Mouse (Mus musculus): ENCODE results near the gene Tspan1.
A peak's percentile ranks its signal among the peaks of the same experiment; 100 is the strongest.

Gene Tspan1

GRCm38 (mm10) chr4:116125803-116126386, 41.5 kb downstream of the Tspan1 start:
- no peak for DNase-seq (ENCODE audit: low spot score)

DNA sequence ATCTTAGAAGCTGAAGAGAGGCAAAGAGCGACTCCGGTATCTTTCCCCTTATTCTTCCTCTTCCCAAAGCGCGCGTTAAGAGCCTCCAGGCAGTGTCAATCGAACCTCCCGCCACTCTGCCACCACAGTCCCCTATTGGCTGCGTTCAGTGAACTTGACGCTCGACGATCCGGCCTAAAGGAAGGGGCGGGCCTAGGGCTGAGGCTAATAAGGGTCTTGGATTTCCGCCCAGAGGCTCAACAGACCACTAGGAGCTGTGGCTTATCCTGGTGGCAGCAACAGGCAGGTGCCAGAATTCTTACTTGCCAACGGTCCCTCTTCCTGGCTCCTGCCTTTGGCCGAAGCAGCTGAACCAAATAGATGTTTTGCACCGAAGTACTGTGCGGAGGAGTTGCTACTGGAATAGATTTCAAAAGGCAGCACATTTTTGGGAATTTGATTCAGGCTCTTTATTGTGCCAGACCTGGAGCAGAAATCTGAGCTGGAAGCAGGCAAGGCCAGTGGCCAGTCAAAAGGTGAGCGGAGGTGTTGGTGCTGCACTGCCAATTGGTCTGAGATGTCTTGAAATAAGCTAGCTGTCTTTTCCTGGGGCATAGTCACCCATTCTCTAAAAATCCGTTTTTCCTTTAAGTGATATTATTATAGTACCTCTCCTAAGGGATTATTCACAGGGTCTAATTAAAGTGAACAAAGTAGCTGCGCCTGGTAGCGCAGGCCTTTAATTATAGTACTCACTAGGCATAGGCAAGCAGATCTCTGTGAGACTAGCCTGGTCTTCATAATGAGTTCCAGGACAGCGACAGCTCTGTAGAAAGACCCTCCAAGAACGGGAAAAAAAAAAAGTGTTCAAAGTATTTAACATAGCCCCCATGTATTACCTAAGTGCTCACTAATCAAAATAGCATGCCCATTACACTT, 43.5 kb downstream of the Tspan1 start, which contains the start of the genes Rad54l and Pomgnt1:
TSS of gene Rad54l (minus strand) at position 89 of the 918 bp plus-strand sequence.
TSS of gene Pomgnt1 (plus strand) at position 239 of the 918 bp plus-strand sequence.
- peak; percentile 58 for DNase-seq (ENCODE audit: low spot score)

DNA sequence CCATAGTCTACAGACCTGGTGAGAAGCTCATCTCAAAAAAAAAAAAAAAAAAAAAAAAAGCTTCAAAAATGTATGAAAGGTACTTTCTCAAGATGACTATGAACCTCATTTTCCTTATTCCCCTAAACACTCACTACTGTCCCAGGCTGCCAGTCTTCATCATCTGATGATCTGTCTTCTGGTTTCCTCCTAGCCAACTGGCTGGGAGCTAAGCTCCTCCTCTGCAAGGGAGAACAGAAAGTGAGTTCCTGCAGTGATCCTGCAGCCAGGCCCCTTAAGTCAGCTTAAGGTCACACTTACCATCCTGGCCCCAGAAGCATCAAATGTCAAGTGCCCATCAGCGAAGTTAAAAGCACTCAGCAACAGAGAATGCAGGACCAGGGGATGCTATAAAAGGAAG, 44.6 kb downstream of the Tspan1 start:
- DNase-seq (ENCODE audit: low spot score): no peak

All from left cerebral cortex, adult 11 months (tissue).